In the genomic region with DNA sequence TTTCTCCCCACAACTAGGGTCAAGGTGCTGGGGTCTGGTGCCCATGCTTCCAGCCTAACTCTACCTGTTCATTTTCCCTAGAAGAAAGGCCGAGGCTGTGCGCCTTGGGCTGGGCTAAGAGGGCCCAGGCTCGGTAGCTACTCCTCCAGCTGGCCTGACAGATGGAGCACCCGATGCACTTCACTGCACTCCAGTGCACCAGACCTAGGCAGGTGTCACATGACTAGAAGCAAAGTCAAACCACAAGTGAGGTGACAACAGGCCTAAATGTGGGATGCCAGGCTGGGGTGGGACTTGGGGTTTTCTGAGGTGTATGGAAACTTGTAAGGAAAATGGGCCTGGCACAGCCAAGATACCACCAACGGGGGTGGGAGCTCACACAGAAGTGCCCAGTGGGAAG, we compare ENCODE assay signal across 11 mouse cellular contexts. TPM values are rescaled to one million over a fixed set of nuclear protein-coding genes. Genes with fewer than 3 reads are reported as not detected.
DNase-seq lines count a peak whose midpoint lies in the region; ATAC-seq and TF ChIP-seq lines count a peak whose summit lies in the region.
"Had no signal": no experiment of that assay in that cellular context is flagged by ENCODE, and none has a peak within 500 bp of the region (broad histone marks: within the 10 kb centered on the region; RNA-seq: fewer than 3 reads in every experiment).

No protein-coding gene starts in this region.

- no peak for DNase-seq in liver, adult 2 months (ENCODE audit: extremely low read depth, low read depth, low spot score)
- no peak for DNase-seq in liver, postnatal 0 days
- DNase-seq in cerebellum, adult 8-10 months, result peak; percentile 76
- DNase-seq in kidney, adult 8-10 months, result peak; percentile 73 to 79
- no peak for DNase-seq in right cerebral cortex, adult 18-20 months
- DNase-seq: adrenal gland, postnatal 25 days; thymus, postnatal 4 days had no signal

- peaks cover 1% of the 10 kb centered on the region; the same call in 1 of the 2 replicates for H3K36me3 ChIP-seq in liver, adult 2 months (ENCODE audit: control insufficient read depth, insufficient read depth, low read length)
- peaks cover 41% of the 10 kb centered on the region for H3K36me3 ChIP-seq in liver, postnatal 0 days (replicated peaks; ENCODE audit: insufficient read depth, low read length)
- peaks cover 34% of the 10 kb centered on the region; the same call in 1 of the 2 replicates for H3K36me3 ChIP-seq in forebrain, embryonic 15.5 days

- TF ChIP-seq CTCF in liver, adult 2 months (IDR thresholded peaks at IDR 0.05; ENCODE audit: low read depth, low read length), result no peak
- TF ChIP-seq CTCF in liver, postnatal 0 days (IDR thresholded peaks at IDR 0.05; ENCODE audit: low read depth), result no peak

- H3K4me2 ChIP-seq in liver, postnatal 0 days (ENCODE audit: low read depth, low read length), result no peak overlapping the region
- no peak overlapping the region for H3K4me2 ChIP-seq in forebrain, embryonic 15.5 days (replicated peaks)
- H3K4me2 ChIP-seq: embryonic facial prominence, embryonic 15.5 days; limb, embryonic 12.5 days had no signal

- H3K9ac ChIP-seq in liver, adult 2 months (ENCODE audit: low read depth, low read length), result no peak overlapping the region
- no peak overlapping the region for H3K9ac ChIP-seq in liver, postnatal 0 days (replicated peaks)
- no peak overlapping the region for H3K9ac ChIP-seq in forebrain, embryonic 15.5 days (replicated peaks)
- H3K9ac ChIP-seq: embryonic facial prominence, embryonic 15.5 days; limb, embryonic 12.5 days had no signal

- H3K27ac ChIP-seq in liver, adult 2 months (replicated peaks; ENCODE audit: insufficient read depth, low read depth, low read length), result 0 out of 2 replicates have a peak overlapping the region, but pooled peaks have one; percentile 1
- H3K27ac ChIP-seq in liver, postnatal 0 days (ENCODE audit: low read depth), result no peak overlapping the region
- H3K27ac ChIP-seq in forebrain, embryonic 15.5 days (replicated peaks), result no peak overlapping the region
- H3K27ac ChIP-seq: embryonic facial prominence, embryonic 15.5 days; limb, embryonic 12.5 days had no signal

- no peaks in the 10 kb centered on the region for H3K9me3 ChIP-seq in liver, postnatal 0 days (ENCODE audit: low read length)
- no peaks in the 10 kb centered on the region for H3K9me3 ChIP-seq in forebrain, embryonic 15.5 days
- H3K9me3 ChIP-seq: embryonic facial prominence, embryonic 15.5 days; limb, embryonic 12.5 days had no signal

- no peak for ATAC-seq in liver, postnatal 0 days
- ATAC-seq in CD4-positive, CD25-positive, alpha-beta regulatory T cell, adult 4 months, result no peak
- ATAC-seq in forebrain, embryonic 15.5 days (replicated peaks), result no peak

- H3K79me2 ChIP-seq in liver, adult 2 months (ENCODE audit: control insufficient read depth, insufficient read depth, low read length), result peaks cover 10% of the 10 kb centered on the region; the same call in 1 of the 2 replicates

- no peak for TF ChIP-seq POLR2A in liver, adult 2 months (IDR thresholded peaks at IDR 0.05; ENCODE audit: extremely low read depth, insufficient read depth, low read length)

- 87% methylated on average over 5 of the region's 5 CpGs for WGBS in liver, adult 2 months
- 64% methylated on average over 5 of the region's 5 CpGs for WGBS in liver, postnatal 0 days (ENCODE audit: insufficient replicate concordance)
- WGBS in forebrain, embryonic 15.5 days, result 80% methylated on average over 5 of the region's 5 CpGs

- no peak for TF ChIP-seq EP300 in liver, postnatal 0 days (IDR thresholded peaks at IDR 0.05; ENCODE audit: low read depth)

- H3K4me1 ChIP-seq in liver, adult 2 months (ENCODE audit: control insufficient read depth, insufficient read depth, low read length), result peaks cover 40% of the 10 kb centered on the region
- H3K4me1 ChIP-seq in liver, postnatal 0 days (ENCODE audit: insufficient read depth), result peaks cover 5% of the 10 kb centered on the region; the same call in 1 of the 2 replicates
- H3K4me1 ChIP-seq in forebrain, embryonic 15.5 days, result peaks cover 2% of the 10 kb centered on the region; the same call in 1 of the 2 replicates

- no peaks in the 10 kb centered on the region for H3K27me3 ChIP-seq in liver, adult 2 months (ENCODE audit: control insufficient read depth, insufficient read depth, low read length)
- no peaks in the 10 kb centered on the region for H3K27me3 ChIP-seq in liver, postnatal 0 days (ENCODE audit: insufficient read depth, low read length)
- no peaks in the 10 kb centered on the region for H3K27me3 ChIP-seq in forebrain, embryonic 15.5 days
- H3K27me3 ChIP-seq: embryonic facial prominence, embryonic 15.5 days; limb, embryonic 12.5 days had no signal

- H3K4me3 ChIP-seq in liver, adult 2 months (ENCODE audit: insufficient read depth, low read depth, low read length), result no peak overlapping the region
- no peak overlapping the region for H3K4me3 ChIP-seq in liver, postnatal 0 days (ENCODE audit: low read depth, low read length)
- no peak overlapping the region for H3K4me3 ChIP-seq in forebrain, embryonic 15.5 days
- H3K4me3 ChIP-seq: embryonic facial prominence, embryonic 15.5 days; limb, embryonic 12.5 days had no signal

RNA-seq across cellular contexts. Expression of a gene that starts 9.1 kb away (rescaled TPM):
- 12.7 and 15.5 TPM in 2 replicates for total RNA-seq in liver, adult 2 months (2014; rRNA removed)
- polyA plus RNA-seq in liver, adult 2 months (2012; rRNA removed), result 24.3 and 27.3 TPM in 2 replicates
- 14.8 and 15.5 TPM in 2 replicates for polyA plus RNA-seq in liver, postnatal 0 days (2015; fragmentation: Nextera tagmentation; extraction: Ambion mirVana)
- 10 to 100 TPM; 11.8 to 14.3 TPM for polyA plus RNA-seq in CD4-positive, CD25-positive, alpha-beta regulatory T cell, adult 4 months (2017; shearing (Covaris generic))
- 43.0 and 44.2 TPM in 2 replicates for polyA plus RNA-seq in forebrain, embryonic 15.5 days (2015; fragmentation: Nextera tagmentation; extraction: Ambion mirVana)

RNA-seq across cellular contexts. Expression of a gene that starts 23.5 kb away (rescaled TPM):
- total RNA-seq in liver, adult 2 months (2014; rRNA removed), result 4.8 and 5.6 TPM in 2 replicates
- 4.2 and 5.6 TPM in 2 replicates for polyA plus RNA-seq in liver, adult 2 months (2012; rRNA removed)
- 18.7 and 23.1 TPM in 2 replicates for polyA plus RNA-seq in liver, postnatal 0 days (2015; fragmentation: Nextera tagmentation; extraction: Ambion mirVana)
- 100 to 1,000 TPM; 449 to 774 TPM for polyA plus RNA-seq in CD4-positive, CD25-positive, alpha-beta regulatory T cell, adult 4 months (2017; shearing (Covaris generic))
- polyA plus RNA-seq in forebrain, embryonic 15.5 days (2015; fragmentation: Nextera tagmentation; extraction: Ambion mirVana), result 0.65 and 0.87 TPM in 2 replicates

Comparison
In these comparisons a context has a peak if more than half of its experiments do, and no peak if none do; other contexts are left out.
1. DNase-seq: peak in cerebellum, adult 8-10 months (single experiment) and kidney, adult 8-10 months (2 of 2); none in liver, adult 2 months (single experiment), liver, postnatal 0 days (single experiment) and right cerebral cortex, adult 18-20 months (single experiment).
2. RNA of a gene that starts 23.5 kb away (polyA plus RNA-seq): 449 to 774 TPM in CD4-positive, CD25-positive, alpha-beta regulatory T cell, adult 4 months; 18.7 to 23.1 TPM in liver, postnatal 0 days, 4.2 to 5.6 TPM in liver, adult 2 months and 0.65 to 0.87 TPM in forebrain, embryonic 15.5 days; every median in the first group is over 10 times any median in the second.